Mouse (Mus musculus) liver, postnatal 0 days (tissue): Measurements from ENCODE around the gene Slc4a7.

Experiments used
- CTCF ChIP-seq: sonication (generic); IDR thresholded peaks from 2 replicates; pipeline ENCODE4 v1.5.1; 2016; ENCODE audit warnings: antibody characterized with exemption, low read depth
- EP300 ChIP-seq: IDR thresholded peaks from 2 replicates; pipeline ENCODE4 v1.6.1; 2016; ENCODE audit warnings: antibody characterized with exemption, low read depth, mild to moderate bottlenecking

DNA sequence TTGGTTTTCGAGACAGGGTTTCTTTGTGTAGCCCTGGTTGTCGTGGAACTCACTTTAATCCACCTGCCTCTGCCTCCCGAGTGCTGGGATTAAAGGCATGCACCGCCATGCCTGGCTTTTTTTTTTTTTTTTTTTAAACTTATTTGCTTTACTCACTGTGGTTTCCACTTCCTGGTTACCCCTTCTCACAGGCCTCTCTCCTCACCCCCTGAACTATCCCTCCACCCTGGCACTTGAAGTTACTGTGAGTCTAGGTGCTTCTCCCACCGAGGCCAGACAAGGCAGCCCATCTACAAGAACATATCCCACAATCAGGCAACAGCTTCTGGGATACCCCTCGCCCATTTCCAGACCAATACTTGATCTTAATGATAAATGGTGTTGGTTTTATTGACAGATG is 14.8 kb downstream of the Slc4a7 start:
- TF ChIP-seq CTCF (no peak), EP300 (no peak)
